Mouse (Mus musculus) spleen, adult 2 months (tissue): ENCODE data around the gene Gpx2.

Experiments used
- CTCF ChIP-seq: fragments of 200-500 bp; IDR thresholded peaks from 2 replicates; pipeline ENCODE4 v1.5.1; 2011; ENCODE audit warnings: mild to moderate bottlenecking, inconsistent platforms; ENCODE audit not compliant: insufficient read depth, insufficient read length, insufficient replicate concordance; ENCODE audit errors: extremely low read depth
- POLR2A ChIP-seq: fragments of 200-500 bp; IDR thresholded peaks from 2 replicates; pipeline ENCODE4 v1.6.1; 2011; ENCODE audit warnings: low read depth, low read length, inconsistent platforms

DNA sequence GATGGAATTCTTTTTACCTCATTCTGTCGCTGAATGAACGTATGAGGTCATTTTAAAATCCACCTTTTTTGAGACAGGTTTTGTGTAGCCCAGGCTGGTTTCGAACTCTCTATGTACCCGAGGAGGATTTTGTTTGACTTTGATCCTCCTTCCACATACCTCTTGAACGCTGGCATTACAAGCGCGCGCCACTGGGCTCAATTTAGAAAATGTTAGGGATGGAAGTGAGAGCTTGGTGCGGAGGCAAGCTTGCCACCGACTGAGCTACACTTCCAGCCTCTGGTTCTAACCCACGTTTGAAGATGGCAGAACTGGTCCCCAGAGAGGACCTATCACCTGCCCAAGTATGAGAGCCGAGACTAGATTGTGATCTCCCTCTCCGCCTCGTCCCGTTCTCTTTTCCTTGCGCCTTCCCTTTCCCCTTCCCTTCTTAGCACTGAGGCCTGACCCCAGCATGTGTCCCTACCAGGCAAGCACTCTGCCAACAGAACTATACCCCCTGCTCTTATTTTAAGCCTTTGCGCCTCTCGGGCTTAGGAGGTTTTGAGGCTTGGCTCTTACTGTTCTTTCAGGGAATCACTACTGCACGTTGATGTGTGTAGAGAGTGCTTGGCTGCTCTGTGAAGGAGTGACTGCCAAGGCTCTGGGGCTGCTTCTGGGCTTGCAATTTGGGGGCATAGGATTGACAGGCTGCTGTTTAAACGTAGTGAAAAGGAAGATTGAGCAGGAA, 29.3 kb downstream of the Gpx2 start:
- TF ChIP-seq CTCF (no peak), POLR2A (no peak)
